Mouse (Mus musculus) sigmoid colon, adult 10 weeks (tissue): Measurements from ENCODE around the gene Arap2. TPM values are rescaled to one million over a fixed set of nuclear protein-coding genes. Genes with fewer than 3 reads are reported as not detected.

ENCODE experiments used
- polyA plus RNA-seq: library from polyadenylated mRNA; stranded (reverse); fragments of 350-450 nt; fragmentation: Illumina TruSeq; extraction: RNeasy Lipid Tissue Mini Kit (QIAGEN cat#74804); gene quantifications from one replicate; pipeline ENCODE4 v1.2.3, GENCODE M21; 2014; ENCODE audit warnings: low read depth, low replicate concordance

Arap2 gene
- polyA plus RNA-seq = 149 TPM

DNA sequence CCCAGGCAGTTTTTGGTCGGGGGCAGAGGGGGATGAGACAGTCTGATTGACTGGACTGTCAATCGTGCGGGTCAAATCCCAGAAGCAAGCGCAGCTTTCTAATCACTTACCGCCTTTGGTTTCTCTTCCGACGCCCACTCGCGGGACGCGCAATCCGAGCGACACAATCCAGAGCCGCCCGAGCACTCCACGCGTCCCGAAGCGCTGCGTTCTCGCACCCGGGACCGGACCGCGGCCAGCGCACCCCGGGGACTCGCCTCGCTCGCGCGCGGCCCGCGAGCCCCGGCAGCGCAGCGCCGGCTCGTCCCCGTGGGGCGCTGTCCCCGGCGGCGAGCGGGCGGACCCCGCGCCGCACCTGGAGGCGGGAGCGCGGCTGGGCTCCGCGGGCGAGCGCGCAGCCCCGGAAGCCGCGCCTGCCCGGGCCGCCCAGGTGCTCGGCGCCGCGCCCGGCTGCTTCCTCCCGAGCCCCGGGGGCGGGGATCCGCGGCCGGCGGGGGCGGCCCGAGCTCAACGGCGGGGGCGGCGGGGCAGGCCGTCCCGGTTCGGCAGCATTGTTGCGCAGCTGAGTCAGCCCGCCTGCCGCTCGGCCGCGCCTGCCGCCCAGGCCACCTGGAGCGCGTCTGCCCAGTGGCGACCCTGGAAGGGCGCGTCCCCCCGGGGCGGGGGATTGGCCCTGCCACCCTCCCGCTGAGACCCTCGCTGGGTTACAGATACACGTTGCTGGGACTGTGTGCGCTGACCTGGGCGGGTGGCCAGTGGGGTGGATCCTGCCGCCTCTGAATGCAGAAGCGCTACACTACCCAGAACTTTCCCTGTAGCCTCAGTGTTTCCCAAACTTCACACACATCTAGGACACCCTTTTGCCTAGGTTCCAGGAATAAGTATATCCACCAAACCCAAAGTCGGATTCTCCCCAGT lies at the start of gene Arap2:
Gene Arap2, minus strand, starts transcription at position 376 of the 918 bp plus-strand sequence.

GRCm38 (mm10) chr5:62813402-62814071 lies 47.6 kb upstream of the Arap2 start, which contains the start of gene Dthd1:
Gene Dthd1 (plus strand): TSS chr5:62813823.

Other genes starting within 250 kb of the Arap2 start
- 1.2 TPM for gene Dthd1, start 47.7 kb upstream of the Arap2 start, polyA plus RNA-seq